Mouse (Mus musculus): ENCODE results near the gene Gstm3.
"Not testable (repeated sequence)": the region's sequence is repeated elsewhere in the genome, so short reads cannot be mapped to it uniquely, and the experiment has no call there.

Gene Gstm3

DNA sequence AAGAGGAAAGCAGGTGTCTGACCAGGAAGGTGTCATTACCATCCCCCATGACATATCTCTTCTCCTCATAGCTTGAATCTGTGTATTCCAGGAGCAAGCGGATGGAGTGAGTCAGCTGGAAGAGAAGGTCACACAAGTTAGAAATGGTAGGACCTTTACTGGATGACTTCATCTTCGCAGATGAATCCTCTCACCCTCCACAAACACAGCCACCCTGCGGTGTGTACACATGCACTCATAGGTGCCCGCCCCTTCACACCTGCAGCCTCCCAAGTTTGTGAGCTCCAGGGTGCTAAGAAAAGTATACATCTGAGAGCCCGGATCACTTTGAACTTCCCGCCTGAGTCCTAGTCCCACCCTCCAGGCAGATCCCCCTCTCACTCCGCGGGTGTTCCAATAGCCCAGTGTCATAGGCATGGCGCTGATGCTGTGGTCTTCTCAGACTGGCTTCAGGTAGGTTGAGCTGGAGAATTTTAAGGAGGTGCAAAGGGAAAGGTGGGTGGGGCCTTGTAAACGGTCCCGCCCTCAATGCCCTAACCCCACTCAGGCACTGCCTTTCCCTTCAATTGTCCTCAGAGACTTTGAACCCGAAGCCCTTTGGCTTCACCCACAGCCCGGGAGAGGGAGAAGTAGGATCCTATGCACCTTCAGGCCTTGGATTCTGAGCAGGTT is at the start of gene Gstm3:
Gene Gstm3, minus strand, starts transcription at position 560 of the 672 bp plus-strand sequence.
- in situ Hi-C loops (cut with MboI; ENCODE audit: low sequenced_read_pairs) = no loop called here

DNA sequence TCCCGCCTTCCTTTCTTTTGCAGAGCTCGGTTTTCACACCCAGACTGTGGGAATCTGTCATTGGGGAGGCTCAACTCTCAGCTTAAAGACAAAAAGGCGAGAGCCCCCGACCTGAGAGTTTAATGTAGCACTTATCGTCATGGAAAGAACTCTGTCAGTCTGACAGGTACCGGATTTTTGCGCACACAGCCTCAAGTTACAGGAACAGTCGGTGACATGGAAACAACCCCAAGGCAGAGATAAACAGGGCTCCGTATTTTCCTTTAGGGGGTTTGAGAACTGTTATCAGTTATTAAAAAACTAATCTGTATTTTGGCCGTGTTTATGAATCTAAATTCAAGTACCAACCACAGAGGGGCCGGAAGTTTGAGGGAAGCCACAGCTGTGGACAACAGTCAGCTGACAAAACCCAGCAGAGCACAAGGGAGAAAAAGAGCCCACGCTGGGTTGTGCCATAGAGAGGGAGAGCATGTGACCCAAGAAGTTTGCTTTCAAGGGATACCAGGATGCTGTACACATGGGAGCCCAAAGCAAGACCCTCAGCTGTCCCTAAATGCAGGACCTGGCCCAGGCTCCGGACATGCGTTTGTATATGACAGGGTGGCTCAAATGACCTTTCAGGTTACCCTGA is 49.2 kb upstream of the Gstm3 start:
- in situ Hi-C loops (cut with MboI; ENCODE audit: low sequenced_read_pairs) = no loop called here

DNA sequence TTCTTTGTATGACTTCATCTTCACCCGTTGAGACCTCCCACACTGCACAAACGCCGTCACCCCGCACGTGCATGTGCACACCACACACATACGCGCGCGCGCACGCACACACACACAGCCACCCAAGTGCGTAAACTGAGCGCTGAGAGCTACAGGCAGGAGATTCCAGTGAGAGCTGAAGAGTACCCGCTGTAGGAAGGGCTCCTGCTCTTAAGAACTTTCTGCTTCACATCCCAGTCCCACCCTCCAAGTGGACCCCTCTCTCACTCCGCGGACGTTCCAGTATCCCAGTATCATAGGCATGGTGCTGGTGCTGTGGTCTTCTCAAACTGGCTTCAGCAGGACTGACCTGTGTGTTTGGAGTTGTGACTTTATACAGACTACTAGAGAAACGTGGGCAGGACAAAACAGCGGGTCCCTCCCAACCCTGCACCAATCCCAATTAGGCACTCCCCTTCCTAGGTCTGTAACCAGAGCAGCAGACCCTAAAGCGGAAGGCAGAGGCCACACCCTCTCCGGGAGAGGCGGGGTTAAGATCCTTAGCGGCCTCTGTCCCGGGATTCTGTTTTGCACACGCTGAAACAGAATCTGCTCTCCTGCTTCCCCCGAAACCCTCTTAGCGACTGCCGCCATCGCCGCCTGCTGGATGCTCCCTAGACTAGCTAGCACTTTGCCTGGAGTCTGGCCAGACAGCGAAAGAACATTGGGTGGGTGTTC is 48.5 kb upstream of the Gstm3 start, which contains the start of gene Gstm1:
Gene Gstm1, minus strand, starts transcription at position 501 of the 717 bp plus-strand sequence.
- in situ Hi-C loops (cut with MboI; ENCODE audit: low sequenced_read_pairs) = no loop called here

DNA sequence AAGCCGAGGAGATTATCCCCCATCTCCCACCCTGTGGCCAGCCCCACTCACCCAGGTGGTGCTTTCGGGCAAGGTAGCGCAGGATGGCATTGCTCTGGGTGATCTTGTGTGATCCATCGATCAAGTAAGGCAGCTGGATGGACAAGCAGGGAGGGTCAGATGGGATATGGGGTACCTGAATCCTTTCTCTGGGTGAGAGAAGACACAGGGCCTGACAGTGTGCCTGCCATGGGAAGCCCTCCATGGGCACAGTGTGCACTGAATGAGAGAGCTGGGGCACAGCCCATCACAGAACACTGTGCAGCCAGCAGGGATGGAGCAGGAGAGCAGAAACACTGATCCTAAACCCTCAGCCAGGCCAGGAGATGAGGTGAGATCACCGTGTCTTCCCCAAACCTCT is 47.4 kb upstream of the Gstm3 start:
- in situ Hi-C loops (cut with MboI; ENCODE audit: low sequenced_read_pairs) = not testable (repeated sequence)

DNA sequence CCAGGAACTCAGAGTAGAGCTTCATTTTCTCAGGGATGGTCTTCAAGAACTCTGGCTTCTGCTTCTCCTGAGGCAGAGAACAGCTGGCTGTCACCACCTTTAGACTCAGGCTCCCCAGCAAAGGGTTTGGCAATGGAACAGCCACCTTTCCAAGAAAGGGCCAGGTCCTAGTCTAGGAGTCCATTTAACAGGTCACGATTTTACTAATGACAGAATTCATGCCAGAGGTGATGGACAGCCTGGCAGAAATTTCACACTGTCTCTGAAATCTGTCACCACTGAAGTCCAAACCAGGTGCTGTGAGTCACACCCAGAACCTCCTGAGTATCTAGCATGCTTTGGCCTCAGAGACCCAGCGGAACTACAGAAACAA is 45.9 kb upstream of the Gstm3 start:
- in situ Hi-C loops (cut with MboI; ENCODE audit: low sequenced_read_pairs) = no loop called here

DNA sequence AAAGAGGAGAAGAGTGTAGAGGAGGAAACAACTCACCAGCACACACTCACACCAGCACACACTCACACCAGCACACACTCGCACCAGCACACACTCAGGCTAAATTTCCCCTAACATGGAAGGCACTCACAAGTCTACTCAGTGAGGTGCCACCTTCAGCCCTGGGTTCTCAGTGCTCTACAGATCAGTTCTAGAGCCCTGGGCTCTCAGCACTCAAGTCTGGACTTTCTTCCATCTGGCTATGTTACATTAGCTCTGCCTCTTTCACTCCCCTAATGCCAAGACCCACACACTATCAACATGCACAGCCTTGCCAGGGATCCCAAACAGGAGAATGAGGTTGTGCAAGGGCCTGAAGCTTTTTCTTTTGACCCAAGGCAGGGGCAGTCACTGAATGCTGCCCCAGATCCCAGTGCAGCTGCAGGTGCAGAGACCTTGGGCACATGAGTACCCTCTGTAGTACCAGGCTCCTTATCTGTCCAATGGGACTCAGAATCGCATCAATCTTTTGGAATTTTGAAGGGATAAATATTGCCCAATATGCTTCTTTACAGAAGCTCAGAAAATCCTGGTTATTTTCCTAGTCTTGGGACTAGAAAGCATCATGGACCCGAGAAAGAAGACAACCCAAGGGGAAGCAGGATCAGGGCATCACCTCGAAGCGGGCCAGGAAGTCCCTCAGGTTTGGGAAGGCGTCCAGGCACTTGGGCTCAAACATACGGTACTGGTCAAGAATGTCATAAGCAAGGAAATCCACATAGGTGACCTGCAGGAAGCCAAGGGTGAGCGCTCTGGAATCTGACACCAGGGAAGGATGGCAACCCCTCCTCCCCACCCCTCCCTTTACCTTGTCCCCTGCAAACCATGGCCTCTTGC is 45.3 kb upstream of the Gstm3 start:
- in situ Hi-C loops (cut with MboI; ENCODE audit: low sequenced_read_pairs) = no loop called here

DNA sequence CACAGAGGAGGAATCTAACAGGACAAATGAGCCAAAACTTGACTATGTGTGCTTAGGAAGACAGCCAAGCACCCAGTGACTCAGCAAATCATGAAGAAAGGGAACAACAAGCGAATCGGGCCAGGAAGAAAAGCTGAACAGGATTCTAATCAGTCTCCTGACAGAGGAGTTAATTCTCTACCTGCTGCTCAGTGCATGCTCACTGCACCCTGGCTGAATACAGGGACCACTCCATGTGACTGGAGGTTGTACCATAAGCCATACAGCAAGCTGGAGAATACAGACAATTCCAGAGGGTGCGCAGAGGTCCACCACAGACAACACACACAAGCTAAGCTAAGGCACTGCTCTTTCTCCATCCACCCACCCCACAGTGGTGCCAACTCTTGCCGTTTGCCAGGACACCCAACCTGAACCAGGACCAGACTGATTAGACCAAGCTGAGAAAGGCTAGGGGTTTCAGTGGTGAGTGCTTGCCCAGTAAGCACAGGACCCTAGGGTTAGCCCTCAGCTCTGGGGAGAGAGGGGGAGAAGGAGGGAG is 44.3 kb upstream of the Gstm3 start:
- in situ Hi-C loops (cut with MboI; ENCODE audit: low sequenced_read_pairs) = no loop called here

DNA sequence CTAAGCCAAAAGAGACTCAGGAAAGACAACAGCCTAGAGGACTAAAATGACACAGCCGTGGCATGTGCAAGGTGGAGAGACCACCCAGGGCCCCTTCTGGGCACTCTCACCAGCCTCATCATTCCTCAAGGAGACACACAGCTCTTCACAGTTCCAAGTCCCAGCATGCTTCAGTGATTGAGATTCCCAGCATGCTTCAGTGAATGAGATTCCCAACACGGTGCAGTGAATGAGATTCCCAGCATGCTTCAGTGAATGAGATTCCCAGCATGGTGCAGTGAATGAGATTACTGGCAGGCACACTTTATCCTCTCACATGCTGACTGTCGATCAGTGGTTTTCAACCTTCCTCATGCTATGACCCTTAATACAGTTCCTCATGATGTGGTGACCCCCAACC is 42.5 kb upstream of the Gstm3 start:
- in situ Hi-C loops (cut with MboI; ENCODE audit: low sequenced_read_pairs) = no loop called here

DNA sequence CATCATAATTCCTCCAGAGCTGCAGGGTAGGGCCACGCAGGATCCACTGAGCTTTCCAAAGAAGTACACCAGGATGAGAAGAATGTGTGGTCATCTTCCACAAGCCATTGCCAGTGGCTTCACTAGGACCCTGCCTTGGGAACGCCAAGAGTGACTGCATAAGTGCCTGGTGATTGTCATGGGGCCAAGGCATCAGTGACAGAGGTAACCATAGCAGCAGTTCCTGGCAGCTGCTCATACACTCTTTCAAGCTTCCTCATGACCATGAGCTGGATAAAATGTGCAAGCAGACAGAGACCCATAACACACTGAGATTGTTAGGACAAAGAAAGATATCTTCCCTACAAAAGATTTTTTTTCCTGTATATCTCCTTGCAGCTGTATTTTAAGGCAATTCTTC is 41.2 kb upstream of the Gstm3 start:
- in situ Hi-C loops (cut with MboI; ENCODE audit: low sequenced_read_pairs) = no loop called here

DNA sequence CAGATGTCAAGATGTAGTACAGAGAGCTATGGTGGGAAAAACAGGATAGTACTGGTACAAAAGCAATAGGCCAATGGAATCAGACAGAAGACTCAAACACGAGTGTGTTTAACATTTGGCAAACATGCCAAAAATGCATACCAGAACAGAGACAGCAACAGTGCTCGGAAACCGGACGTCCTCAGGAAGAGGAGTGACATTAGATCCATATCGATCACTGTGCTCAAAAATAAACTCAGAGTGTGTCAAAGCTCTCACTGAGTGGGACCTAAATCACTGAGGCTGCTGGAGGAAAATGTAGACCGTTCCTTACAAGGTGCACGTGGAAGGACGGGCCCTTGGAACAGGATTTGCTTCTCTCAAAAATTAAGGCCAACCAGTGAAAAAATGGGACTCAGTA is 32.9 kb upstream of the Gstm3 start:
- in situ Hi-C loops (cut with MboI; ENCODE audit: low sequenced_read_pairs) = no loop called here

DNA sequence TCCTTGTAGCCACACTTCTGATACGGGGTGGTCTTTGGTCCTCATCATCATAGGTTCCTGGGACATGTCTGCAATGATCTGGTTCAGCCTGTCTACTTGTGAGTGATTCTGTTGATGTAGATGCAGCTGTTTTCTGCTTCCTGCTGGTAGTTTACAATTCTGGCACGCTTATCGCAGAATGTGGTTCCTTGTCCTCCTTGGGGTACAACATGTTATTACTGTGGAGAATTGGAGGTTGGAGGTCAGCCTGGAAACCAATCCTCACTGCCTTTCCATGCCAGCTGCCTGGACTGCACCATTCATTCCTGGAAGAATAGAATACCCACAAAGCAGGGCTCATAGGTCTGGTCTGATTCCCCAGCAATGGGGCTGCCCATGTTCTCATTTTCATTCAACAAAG is 30.4 kb upstream of the Gstm3 start:
- in situ Hi-C loops (cut with MboI; ENCODE audit: low sequenced_read_pairs) = no loop called here

DNA sequence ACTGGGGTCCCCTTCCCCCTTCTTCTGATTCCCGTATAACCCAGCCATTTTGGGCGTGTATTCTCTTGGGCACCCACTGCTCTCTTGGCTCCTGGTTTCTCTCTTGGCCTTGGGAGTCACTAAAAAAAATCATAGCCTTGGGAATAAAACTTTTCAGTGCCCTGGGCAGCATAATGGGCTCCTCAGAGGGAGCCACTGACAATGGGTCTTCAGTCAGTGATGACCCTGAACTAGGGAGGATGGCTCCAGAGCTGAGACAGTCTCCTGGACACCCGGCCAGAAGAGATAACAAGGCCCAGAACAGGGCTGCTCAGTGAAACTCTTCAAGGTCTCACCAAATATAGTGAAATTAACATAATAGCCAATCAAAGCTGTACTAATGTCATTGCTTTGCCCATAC is 29.5 kb upstream of the Gstm3 start:
- in situ Hi-C loops (cut with MboI; ENCODE audit: low sequenced_read_pairs) = no loop called here

DNA sequence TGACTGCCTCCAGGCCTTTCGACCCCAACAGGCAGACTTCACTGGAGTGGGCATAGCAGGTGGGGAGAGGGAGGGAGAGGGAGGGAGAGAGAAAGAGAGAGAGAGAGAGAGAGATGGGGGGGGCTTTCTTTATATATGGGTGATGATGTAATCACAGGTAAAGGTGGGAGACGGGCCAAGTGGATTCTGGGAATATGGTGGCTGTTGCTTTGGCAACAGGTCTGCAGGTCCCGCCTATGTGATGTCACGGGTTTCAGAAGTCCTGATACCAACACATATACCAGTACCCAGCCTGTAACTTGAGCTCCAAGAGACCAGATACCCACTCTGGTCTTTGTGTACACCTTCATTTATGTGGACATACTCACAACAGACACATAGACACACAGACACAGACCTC is 27.5 kb upstream of the Gstm3 start:
- in situ Hi-C loops (cut with MboI; ENCODE audit: low sequenced_read_pairs) = no loop called here

DNA sequence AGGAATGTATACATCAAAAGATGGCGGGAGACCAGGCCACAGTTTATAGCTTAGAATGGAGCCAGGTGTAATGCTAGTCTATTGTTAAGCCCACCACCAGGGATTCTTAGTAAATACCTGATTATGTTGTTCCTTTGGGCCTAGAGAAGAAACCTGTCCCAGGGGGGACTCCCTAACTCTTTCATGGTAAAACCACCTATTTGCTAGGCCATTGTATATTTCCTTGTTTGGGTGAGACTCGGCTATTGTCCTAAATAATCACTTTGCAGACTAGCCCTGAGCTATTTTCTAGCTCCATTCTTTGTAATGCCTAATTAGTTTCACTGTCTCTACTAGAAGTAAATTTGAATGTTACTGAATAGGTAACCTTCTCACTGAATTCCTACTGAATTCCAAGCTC is 26.9 kb upstream of the Gstm3 start:
- in situ Hi-C loops (cut with MboI; ENCODE audit: low sequenced_read_pairs) = not testable (repeated sequence)

DNA sequence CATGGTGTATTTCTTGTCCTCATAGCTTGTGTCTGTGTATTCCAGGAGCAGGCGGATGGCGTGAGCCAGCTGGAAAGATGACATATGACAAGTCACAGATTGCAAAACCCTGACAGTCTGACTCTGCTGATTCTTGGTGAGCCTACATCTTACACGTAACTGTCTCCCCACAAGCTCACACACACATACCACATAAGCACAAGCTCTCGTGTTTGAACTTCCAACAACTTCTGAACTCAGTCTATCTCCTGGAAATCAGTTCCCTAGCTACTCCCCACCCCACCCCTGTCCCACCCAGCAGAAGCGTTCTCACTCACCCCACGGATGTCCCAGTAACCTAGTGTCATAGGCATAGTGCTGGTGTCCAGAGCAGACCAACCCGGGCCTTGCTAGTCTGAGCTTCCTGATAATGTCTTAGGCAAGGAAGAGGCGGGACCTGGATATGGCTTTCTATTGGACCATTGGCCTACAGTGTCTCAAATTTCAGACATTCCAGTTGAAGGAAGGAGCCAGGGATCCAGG is 17.0 kb upstream of the Gstm3 start, which contains the start of gene Gstm2:
Gene Gstm2, minus strand, starts transcription at position 413 of the 522 bp plus-strand sequence.
- in situ Hi-C loops (cut with MboI; ENCODE audit: low sequenced_read_pairs) = no loop called here

DNA sequence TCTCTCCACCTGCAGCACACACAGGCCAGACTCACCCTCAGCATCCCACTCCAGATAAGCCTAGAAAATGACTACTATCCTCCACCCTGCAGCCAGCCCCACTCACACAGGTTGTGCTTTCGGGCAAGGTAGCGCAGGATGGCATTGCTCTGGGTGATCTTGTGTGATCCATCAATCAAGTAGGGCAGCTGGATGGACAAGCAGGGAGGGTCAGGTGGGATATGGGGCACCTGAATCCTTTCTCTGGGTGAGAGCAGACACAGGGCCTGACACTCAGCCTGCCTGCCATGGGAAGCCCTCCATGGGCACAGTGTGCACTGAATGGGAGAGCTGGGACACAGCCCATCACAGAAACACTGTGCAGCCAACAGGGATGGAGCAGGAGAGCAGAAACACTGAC is 16.1 kb upstream of the Gstm3 start:
- in situ Hi-C loops (cut with MboI; ENCODE audit: low sequenced_read_pairs) = not testable (repeated sequence)

DNA sequence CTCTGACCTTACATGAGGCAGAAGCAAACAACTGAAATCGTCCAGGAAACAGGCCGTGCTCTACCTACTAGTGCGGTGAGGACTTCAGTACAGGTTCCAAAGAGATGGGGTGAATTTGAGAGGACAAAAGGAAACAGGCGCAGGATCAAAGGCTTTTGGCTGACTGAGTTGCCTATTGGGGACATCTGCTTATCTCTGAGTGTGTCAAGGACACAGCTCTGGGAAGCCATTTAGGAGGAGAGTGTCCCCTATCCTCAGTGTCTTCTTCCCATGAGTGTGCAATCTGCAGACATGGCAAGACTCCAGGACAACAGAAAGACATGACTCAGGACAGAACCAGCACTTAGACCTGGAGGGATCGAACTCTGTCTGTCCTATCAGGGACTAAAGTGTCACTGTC is 15.4 kb upstream of the Gstm3 start:
- in situ Hi-C loops (cut with MboI; ENCODE audit: low sequenced_read_pairs) = no loop called here

DNA sequence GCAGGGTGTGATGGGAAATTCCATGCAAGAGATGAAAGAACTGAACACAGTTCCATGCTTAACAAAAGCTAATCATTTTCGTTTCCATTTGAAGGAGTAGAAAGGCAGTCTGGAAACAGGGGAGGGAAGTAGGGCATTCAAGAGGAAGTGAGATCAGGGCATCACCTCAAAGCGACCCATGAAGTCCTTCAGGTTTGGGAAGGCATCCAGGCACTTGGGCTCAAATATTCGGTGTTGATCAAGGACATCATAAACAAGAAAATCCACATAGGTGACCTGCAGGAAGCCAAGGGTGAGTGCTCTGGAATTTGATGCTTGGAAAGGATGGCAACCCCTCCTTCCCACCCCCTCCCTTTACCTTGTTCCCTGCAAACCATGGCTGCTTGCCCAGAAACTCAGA is 14.7 kb upstream of the Gstm3 start:
- in situ Hi-C loops (cut with MboI; ENCODE audit: low sequenced_read_pairs) = no loop called here

DNA sequence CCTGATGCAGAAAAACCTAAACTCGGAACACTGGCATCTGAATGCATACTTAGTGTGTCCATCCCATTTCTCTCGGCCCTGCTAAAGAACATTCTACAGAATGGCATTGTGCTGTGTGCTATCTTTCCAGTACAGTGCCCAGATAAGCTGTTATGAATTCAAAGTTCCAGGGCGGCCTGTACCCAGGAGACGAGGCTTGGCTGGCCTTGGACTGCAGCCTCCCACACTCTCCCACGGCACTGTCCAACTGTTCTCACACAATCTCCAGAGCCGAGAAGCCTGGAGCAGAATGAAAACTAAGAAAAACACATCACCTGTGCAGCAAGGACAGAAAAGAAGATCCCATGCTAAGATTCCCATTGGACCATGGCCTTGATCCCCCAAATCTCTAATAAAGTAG is 13.6 kb upstream of the Gstm3 start:
- in situ Hi-C loops (cut with MboI; ENCODE audit: low sequenced_read_pairs) = no loop called here

DNA sequence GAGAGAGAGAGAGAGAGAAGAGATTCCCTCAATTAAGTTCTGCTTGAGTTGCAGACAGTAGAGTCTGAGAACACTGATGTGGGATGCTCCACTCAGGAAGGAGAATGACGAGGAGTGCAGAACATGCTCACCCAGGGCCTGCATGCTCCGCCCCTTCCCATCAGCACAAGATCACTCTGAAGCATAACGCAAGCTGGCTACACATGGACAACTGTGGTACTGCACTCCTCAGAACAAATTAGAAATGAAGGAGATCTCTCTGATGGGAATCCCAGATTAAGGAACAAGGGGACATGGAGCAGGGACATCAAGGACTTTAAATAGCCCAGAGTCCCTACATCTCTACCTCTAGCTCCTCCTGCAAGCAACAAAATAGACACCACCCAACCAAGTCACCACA is 12.2 kb upstream of the Gstm3 start:
- in situ Hi-C loops (cut with MboI; ENCODE audit: low sequenced_read_pairs) = no loop called here

DNA sequence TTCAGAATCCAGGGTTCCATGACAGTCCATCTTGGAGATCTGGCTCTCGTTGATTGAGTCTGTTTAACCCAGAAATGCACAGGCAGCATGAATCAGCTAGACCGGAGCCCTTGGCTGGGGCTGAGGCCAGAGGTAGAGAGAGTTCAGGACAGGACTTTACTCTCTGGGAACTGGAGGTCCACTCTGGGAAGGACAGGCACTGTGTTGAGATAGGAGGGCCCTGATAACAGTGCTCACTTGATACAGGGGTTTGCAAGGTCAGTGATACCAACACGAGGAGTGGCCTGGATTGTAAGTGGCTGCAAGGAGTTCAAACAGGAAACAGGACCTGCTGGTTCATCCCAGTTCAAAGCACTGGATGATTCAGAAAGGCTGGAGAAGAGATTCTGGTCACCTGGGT is 8.6 kb upstream of the Gstm3 start:
- in situ Hi-C loops (cut with MboI; ENCODE audit: low sequenced_read_pairs) = no loop called here
